Mouse (Mus musculus) kidney, embryonic 14.5 days (tissue): ENCODE data around the gene Cdh1. TPM values are rescaled to one million over a fixed set of nuclear protein-coding genes. Genes with fewer than 3 reads are reported as not detected.
"Not testable (repeated sequence)": the region's sequence is repeated elsewhere in the genome, so short reads cannot be mapped to it uniquely, and the experiment has no call there.

ENCODE experiments used
- ATAC-seq: fragments of 200-750 bp; cut with Nextera tagmentation; 2 replicates; pipeline ENCODE4 v1.8.0; 2017; ENCODE audit warnings: moderate number of reproducible peaks, mild to moderate bottlenecking, moderate TSS enrichment, moderate library complexity; ENCODE audit not compliant: low FRiP score, low TSS enrichment
- H3K27ac ChIP-seq: fragments of 300-500 bp; sonication (generic); 2 replicates; pipeline ENCODE4 v1.5.1; 2014; ENCODE audit warnings: low read depth, mild to moderate bottlenecking, low read length, moderate library complexity, mixed read lengths
- H3K27me3 ChIP-seq: fragments of 300-500 bp; sonication (generic); 2 replicates; pipeline ENCODE4 v1.6.1; 2014; ENCODE audit warnings: mild to moderate bottlenecking, low read length; ENCODE audit not compliant: control insufficient read depth, insufficient read depth
- H3K36me3 ChIP-seq: fragments of 300-500 bp; sonication (generic); 2 replicates; pipeline ENCODE4 v1.6.1; 2014; ENCODE audit warnings: low read length, mixed read lengths; ENCODE audit not compliant: control insufficient read depth, insufficient read depth
- H3K4me1 ChIP-seq: fragments of 300-500 bp; sonication (generic); 2 replicates; pipeline ENCODE4 v1.6.1; 2014; ENCODE audit warnings: low read length, mixed read lengths; ENCODE audit not compliant: control insufficient read depth, insufficient read depth
- H3K4me2 ChIP-seq: fragments of 300-500 bp; sonication (generic); replicated peaks from 2 replicates; pipeline ENCODE4 v1.6.1; 2014; ENCODE audit warnings: low read depth, mild to moderate bottlenecking, low read length
- H3K4me3 ChIP-seq: fragments of 300-500 bp; sonication (generic); 2 replicates; pipeline ENCODE4 v1.5.1; 2014; ENCODE audit warnings: mild to moderate bottlenecking, low read length
- H3K9ac ChIP-seq: fragments of 300-500 bp; sonication (generic); 2 replicates; pipeline ENCODE4 v1.6.1; 2014; ENCODE audit warnings: low read depth, mild to moderate bottlenecking, low read length, moderate library complexity
- H3K9me3 ChIP-seq: fragments of 300-500 bp; sonication (generic); 2 replicates; pipeline ENCODE4 v1.6.1; 2016; ENCODE audit warnings: low read length; ENCODE audit not compliant: control insufficient read depth
- WGBS: fragments of 180-500 bp; shearing (Covaris S2); extraction: QIAGEN DNeasy Blood & Tissue Kit; methylation state at CpG from one replicate; pipeline ENCODE4 v1.1.7; 2014; 5-methylcytosine and 5-hydroxymethylcytosine counted together
- polyA plus RNA-seq: library from polyadenylated mRNA; unstranded; fragments of >200 nt; fragmentation: Nextera tagmentation; extraction: Ambion mirVana; gene quantifications from 2 replicates; pipeline ENCODE4 v1.2.1, GENCODE M21; 2014

Gene Cdh1
- polyA plus RNA-seq, 1 experiment from 2014 or later = 88.4 TPM

GRCm38 (mm10) chr8:106606121-106606520 is 3.0 kb downstream of the Cdh1 start:
- peaks cover 31% of the 10 kb centered on the region for H3K27me3 ChIP-seq
- no peak for ATAC-seq
- WGBS = 57% methylated on average over 4 of the region's 4 CpGs

GRCm38 (mm10) chr8:106606601-106607145 is 3.5 kb downstream of the Cdh1 start:
- Histone ChIP-seq H3K9me3 (no peaks in the 10 kb centered on the region), H3K4me1 (peaks cover 16% of the 10 kb centered on the region; the same call in 1 of the 2 replicates), H3K27me3 (peaks cover 31% of the 10 kb centered on the region), H3K9ac (no peak overlapping the region), H3K4me2 (no peak overlapping the region), H3K4me3 (no peak overlapping the region), H3K27ac (no peak overlapping the region), H3K36me3 (no peaks in the 10 kb centered on the region)
- no peak for ATAC-seq
- 40% methylated on average over 15 of the region's 15 CpGs for WGBS

More at GRCm38 (mm10) chr8:106606121-106606520, 3.0 kb downstream of the Cdh1 start:
- Histone ChIP-seq H3K9me3 (no peaks in the 10 kb centered on the region), H3K36me3 (no peaks in the 10 kb centered on the region), H3K27ac (no peak overlapping the region), H3K4me1 (peaks cover 16% of the 10 kb centered on the region; the same call in 1 of the 2 replicates), H3K4me2 (no peak overlapping the region), H3K4me3 (no peak overlapping the region), H3K9ac (no peak overlapping the region)

- ATAC-seq, H3K36me3 ChIP-seq, H3K9me3 ChIP-seq, H3K27ac ChIP-seq, H3K4me3 ChIP-seq, H3K4me2 ChIP-seq, H3K9ac ChIP-seq: not testable (repeated sequence)
- WGBS = 89% methylated on average over 4 of the region's 4 CpGs
- Histone ChIP-seq H3K27me3 (peaks cover 30% of the 10 kb centered on the region), H3K4me1 (peaks cover 15% of the 10 kb centered on the region; the same call in 1 of the 2 replicates)
Measured at GRCm38 (mm10) chr8:106607783-106608182, 4.6 kb downstream of the Cdh1 start.

- H3K27me3 ChIP-seq = peaks cover 23% of the 10 kb centered on the region
- WGBS = 19% methylated on average over 3 of the region's 3 CpGs
- peaks cover 10% of the 10 kb centered on the region; the same call in 1 of the 2 replicates for H3K4me1 ChIP-seq
- H3K9ac ChIP-seq = no peak overlapping the region
- no peak overlapping the region for H3K27ac ChIP-seq
- no peak for ATAC-seq
- no peaks in the 10 kb centered on the region for H3K36me3 ChIP-seq
- no peak overlapping the region for H3K4me3 ChIP-seq
- H3K9me3 ChIP-seq = no peaks in the 10 kb centered on the region
- no peak overlapping the region for H3K4me2 ChIP-seq
Measured at GRCm38 (mm10) chr8:106608425-106608824, 5.3 kb downstream of the Cdh1 start.

- Histone ChIP-seq H3K27ac (no peak overlapping the region), H3K27me3 (peaks cover 15% of the 10 kb centered on the region), H3K4me2 (no peak overlapping the region), H3K9me3 (no peaks in the 10 kb centered on the region), H3K4me3 (no peak overlapping the region), H3K36me3 (no peaks in the 10 kb centered on the region), H3K9ac (no peak overlapping the region), H3K4me1 (0 out of 2 replicates have a peak, but pooled peaks cover 2% of the 10 kb centered on the region)
- no peak for ATAC-seq
- WGBS = 73% methylated on average over 7 of the region's 7 CpGs
Measured at GRCm38 (mm10) chr8:106609076-106609903, 6.1 kb downstream of the Cdh1 start.

- 63% methylated on average over 9 of the region's 9 CpGs for WGBS
- H3K9ac ChIP-seq = no peak overlapping the region
- no peak overlapping the region for H3K4me3 ChIP-seq
- H3K9me3 ChIP-seq = no peaks in the 10 kb centered on the region
- ATAC-seq = no peak
- no peaks in the 10 kb centered on the region for H3K36me3 ChIP-seq
- peak overlapping the region; percentile 56; the same call in 1 of the 2 replicates for H3K27ac ChIP-seq
- H3K4me1 ChIP-seq = 0 out of 2 replicates have a peak, but pooled peaks cover 4% of the 10 kb centered on the region
- H3K27me3 ChIP-seq = peaks cover 1% of the 10 kb centered on the region; the same call in 1 of the 2 replicates
- no peak overlapping the region for H3K4me2 ChIP-seq
Measured at GRCm38 (mm10) chr8:106610958-106611640, 7.9 kb downstream of the Cdh1 start.

- no peak overlapping the region for H3K4me3 ChIP-seq
- no peaks in the 10 kb centered on the region for H3K9me3 ChIP-seq
- 79% methylated on average over 3 of the region's 3 CpGs for WGBS
- H3K4me1 ChIP-seq = 0 out of 2 replicates have a peak, but pooled peaks cover 7% of the 10 kb centered on the region
- H3K27me3 ChIP-seq = no peaks in the 10 kb centered on the region
- no peak overlapping the region for H3K9ac ChIP-seq
- no peak overlapping the region for H3K27ac ChIP-seq
- H3K4me2 ChIP-seq = no peak overlapping the region
- ATAC-seq = no peak
- H3K36me3 ChIP-seq = no peaks in the 10 kb centered on the region
Measured at GRCm38 (mm10) chr8:106612047-106612446, 8.9 kb downstream of the Cdh1 start.

- WGBS = 17% methylated on average over 5 of the region's 5 CpGs
- Histone ChIP-seq H3K4me2 (no peak overlapping the region), H3K9me3 (no peaks in the 10 kb centered on the region), H3K4me1 (peaks cover 9% of the 10 kb centered on the region; the same call in 1 of the 2 replicates), H3K9ac (no peak overlapping the region), H3K36me3 (no peaks in the 10 kb centered on the region), H3K4me3 (no peak overlapping the region), H3K27ac (no peak overlapping the region), H3K27me3 (no peaks in the 10 kb centered on the region)
- ATAC-seq = 0 out of 2 replicates have a peak, but pooled peaks have one; percentile 26
Measured at GRCm38 (mm10) chr8:106614704-106615103, 11.6 kb downstream of the Cdh1 start.
